Mouse (Mus musculus): Measurements from ENCODE around the gene Gm21976.

The Gm21976 gene

GRCm38 (mm10) chr13:98298833-98299758, 19.4 kb downstream of the Gm21976 start:
- peak; percentile 56 for DNase-seq

- DNase-seq, result no peak
Measured at GRCm38 (mm10) chr13:98305257-98305656, 25.6 kb downstream of the Gm21976 start.

- DNase-seq, result no peak
Measured at GRCm38 (mm10) chr13:98306393-98306792, 26.7 kb downstream of the Gm21976 start.

GRCm38 (mm10) chr13:98306852-98307475, 27.3 kb downstream of the Gm21976 start:
- DNase-seq, result no peak

GRCm38 (mm10) chr13:98308004-98308403, 28.3 kb downstream of the Gm21976 start:
- DNase-seq, result no peak

GRCm38 (mm10) chr13:98308724-98309123, 29.0 kb downstream of the Gm21976 start:
- DNase-seq, result no peak

GRCm38 (mm10) chr13:98311597-98311996, 31.9 kb downstream of the Gm21976 start:
- no peak for DNase-seq

- no peak for DNase-seq
Measured at GRCm38 (mm10) chr13:98313631-98314030, 33.9 kb downstream of the Gm21976 start.

- no peak for DNase-seq
Measured at GRCm38 (mm10) chr13:98315124-98315523, 35.4 kb downstream of the Gm21976 start.

GRCm38 (mm10) chr13:98316140-98316479, 36.4 kb downstream of the Gm21976 start:
- no peak for DNase-seq

GRCm38 (mm10) chr13:98316480-98317245, 37.0 kb downstream of the Gm21976 start, which contains the start of gene Btf3:
Gene Btf3 (minus strand): TSS chr13:98317006.
- DNase-seq, result peak; percentile 93

GRCm38 (mm10) chr13:98317246-98317677, 37.6 kb downstream of the Gm21976 start:
- no peak for DNase-seq

GRCm38 (mm10) chr13:98317911-98318310, 38.2 kb downstream of the Gm21976 start:
- no peak for DNase-seq

- no peak for DNase-seq
Measured at GRCm38 (mm10) chr13:98325034-98325433, 45.3 kb downstream of the Gm21976 start.

GRCm38 (mm10) chr13:98332106-98332505, 52.4 kb downstream of the Gm21976 start:
- no peak for DNase-seq

GRCm38 (mm10) chr13:98336205-98336604, 56.5 kb downstream of the Gm21976 start:
- DNase-seq, result no peak

GRCm38 (mm10) chr13:98340506-98340905, 60.8 kb downstream of the Gm21976 start:
- no peak for DNase-seq

GRCm38 (mm10) chr13:98349491-98349890, 69.8 kb downstream of the Gm21976 start:
- DNase-seq, result no peak

GRCm38 (mm10) chr13:98351527-98351926, 71.8 kb downstream of the Gm21976 start:
- DNase-seq, result no peak

GRCm38 (mm10) chr13:98352381-98352975, 72.8 kb downstream of the Gm21976 start:
- no peak for DNase-seq

- DNase-seq, result no peak
Measured at GRCm38 (mm10) chr13:98353709-98354089, 74.0 kb downstream of the Gm21976 start.

- DNase-seq, result no peak
Measured at GRCm38 (mm10) chr13:98354090-98354801, 74.6 kb downstream of the Gm21976 start, which contains the start of gene Foxd1. Gene Foxd1 (plus strand): TSS chr13:98354242.

Measured in cerebellum, adult 9-11 months (tissue).